Comparison of ENCODE assay signal across 12 mouse cellular contexts in the genomic region with DNA sequence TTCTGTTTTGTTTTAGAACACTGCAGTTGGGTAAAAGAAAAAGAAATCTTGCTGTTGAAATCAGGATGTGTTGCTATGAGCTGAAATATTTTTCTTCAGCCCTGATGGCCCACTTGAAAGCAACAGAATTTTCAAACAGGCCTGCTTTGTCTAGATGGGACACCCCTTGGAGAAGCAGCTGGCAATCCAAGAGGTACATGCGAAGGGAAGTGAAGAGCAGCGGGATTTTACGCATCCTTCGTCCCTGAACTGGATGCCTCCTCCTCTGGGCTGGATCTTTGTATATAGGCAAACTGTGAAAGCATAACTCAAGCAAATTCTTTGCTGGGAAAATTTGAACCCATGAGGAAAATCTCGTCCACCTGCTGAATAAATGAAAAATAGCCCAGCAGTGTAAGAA.
DNase-seq lines count a peak whose midpoint lies in the region; ATAC-seq and TF ChIP-seq lines count a peak whose summit lies in the region.
"Had no signal": no experiment of that assay in that cellular context is flagged by ENCODE, and none has a peak within 500 bp of the region (broad histone marks: within the 10 kb centered on the region; RNA-seq: fewer than 3 reads in every experiment).

No protein-coding gene starts in this region.

- DNase-seq in kidney, adult 2 months: no peak
- DNase-seq in embryo, embryonic 10.5 days (ENCODE audit: low spot score): peak; percentile 31
- no peak for DNase-seq in kidney, postnatal 14 days
- DNase-seq: cerebellum, adult 8-10 months; thymus, adult 18-20 months had no signal

- 39% methylated on average over 5 of the region's 5 CpGs for WGBS in kidney, embryonic 15.5 days
- WGBS in kidney, adult 2 months: 72% methylated on average over 5 of the region's 5 CpGs
- 29% methylated on average over 5 of the region's 5 CpGs for WGBS in hindbrain, embryonic 13.5 days
- 17% methylated on average over 5 of the region's 5 CpGs for WGBS in neural tube, embryonic 13.5 days
- 56% methylated on average over 5 of the region's 5 CpGs for WGBS in forebrain, embryonic 16.5 days

- no peak overlapping the region for H3K4me3 ChIP-seq in kidney, embryonic 15.5 days (replicated peaks)
- no peak overlapping the region for H3K4me3 ChIP-seq in kidney, adult 2 months (ENCODE audit: insufficient read depth, low read depth, low read length)
- H3K4me3 ChIP-seq in hindbrain, embryonic 13.5 days: no peak overlapping the region
- H3K4me3 ChIP-seq in neural tube, embryonic 13.5 days: no peak overlapping the region
- no peak overlapping the region for H3K4me3 ChIP-seq in forebrain, embryonic 16.5 days (replicated peaks; ENCODE audit: low read length)
- H3K4me3 ChIP-seq: forebrain, embryonic 13.5 days; liver, embryonic 15.5 days had no signal

- ATAC-seq in kidney, embryonic 15.5 days (replicated peaks; ENCODE audit: low FRiP score): no peak
- ATAC-seq in hindbrain, embryonic 13.5 days (ENCODE audit: low FRiP score): no peak
- no peak for ATAC-seq in neural tube, embryonic 13.5 days (ENCODE audit: low read depth)
- no peak for ATAC-seq in forebrain, embryonic 16.5 days
- ATAC-seq: forebrain, embryonic 13.5 days had no signal

- no peak overlapping the region for H3K9ac ChIP-seq in kidney, embryonic 15.5 days
- no peak overlapping the region for H3K9ac ChIP-seq in hindbrain, embryonic 13.5 days
- H3K9ac ChIP-seq in neural tube, embryonic 13.5 days: no peak overlapping the region
- no peak overlapping the region for H3K9ac ChIP-seq in forebrain, embryonic 16.5 days (replicated peaks; ENCODE audit: low read depth, low read length)
- H3K9ac ChIP-seq: forebrain, embryonic 13.5 days; liver, embryonic 15.5 days had no signal

- peak overlapping the region; percentile 94 for H3K27ac ChIP-seq in kidney, embryonic 15.5 days
- no peak overlapping the region for H3K27ac ChIP-seq in kidney, adult 2 months (ENCODE audit: insufficient read depth, low read depth, low read length)
- peak overlapping the region; percentile 89 for H3K27ac ChIP-seq in hindbrain, embryonic 13.5 days
- peak overlapping the region; percentile 86 for H3K27ac ChIP-seq in neural tube, embryonic 13.5 days (replicated peaks)
- H3K27ac ChIP-seq in forebrain, embryonic 16.5 days (ENCODE audit: low read length): no peak overlapping the region
- H3K27ac ChIP-seq: forebrain, embryonic 13.5 days; liver, embryonic 15.5 days had no signal

- H3K4me1 ChIP-seq in kidney, embryonic 15.5 days: peaks cover 64% of the 10 kb centered on the region
- H3K4me1 ChIP-seq in kidney, adult 2 months (ENCODE audit: control insufficient read depth, insufficient read depth, low read length): no peaks in the 10 kb centered on the region
- H3K4me1 ChIP-seq in hindbrain, embryonic 13.5 days (replicated peaks): peaks cover 60% of the 10 kb centered on the region
- H3K4me1 ChIP-seq in neural tube, embryonic 13.5 days (replicated peaks): peaks cover 62% of the 10 kb centered on the region
- H3K4me1 ChIP-seq in forebrain, embryonic 16.5 days (replicated peaks; ENCODE audit: control insufficient read depth, insufficient read depth, low read length): peaks cover 34% of the 10 kb centered on the region; the same call in 1 of the 2 replicates

- TF ChIP-seq CTCF in kidney, adult 2 months (conservative IDR thresholded peaks at IDR 0.05; ENCODE audit: insufficient read depth, insufficient read length, low read depth, low read length): no peak

- no peaks in the 10 kb centered on the region for H3K36me3 ChIP-seq in kidney, embryonic 15.5 days
- no peaks in the 10 kb centered on the region for H3K36me3 ChIP-seq in kidney, adult 2 months (ENCODE audit: control insufficient read depth, insufficient read depth, low read length)
- no peaks in the 10 kb centered on the region for H3K36me3 ChIP-seq in hindbrain, embryonic 13.5 days
- no peaks in the 10 kb centered on the region for H3K36me3 ChIP-seq in neural tube, embryonic 13.5 days
- no peaks in the 10 kb centered on the region for H3K36me3 ChIP-seq in forebrain, embryonic 16.5 days (ENCODE audit: control insufficient read depth, insufficient read depth)
- H3K36me3 ChIP-seq: liver, embryonic 15.5 days had no signal

- no peak for TF ChIP-seq POLR2A in kidney, adult 2 months (IDR thresholded peaks at IDR 0.05; ENCODE audit: low read depth, low read length)

- peak overlapping the region; percentile 35; the same call in 1 of the 2 replicates for H3K4me2 ChIP-seq in kidney, embryonic 15.5 days
- H3K4me2 ChIP-seq in hindbrain, embryonic 13.5 days: no peak overlapping the region
- H3K4me2 ChIP-seq in neural tube, embryonic 13.5 days: no peak overlapping the region
- no peak overlapping the region for H3K4me2 ChIP-seq in forebrain, embryonic 16.5 days (ENCODE audit: low read length)
- H3K4me2 ChIP-seq: forebrain, embryonic 13.5 days; heart, embryonic 11.5 days; liver, embryonic 15.5 days had no signal

- no peaks in the 10 kb centered on the region for H3K27me3 ChIP-seq in kidney, embryonic 15.5 days
- H3K27me3 ChIP-seq in kidney, adult 2 months (replicated peaks; ENCODE audit: control insufficient read depth, insufficient read depth, low read length): no peaks in the 10 kb centered on the region
- no peaks in the 10 kb centered on the region for H3K27me3 ChIP-seq in hindbrain, embryonic 13.5 days
- no peaks in the 10 kb centered on the region for H3K27me3 ChIP-seq in neural tube, embryonic 13.5 days
- H3K27me3 ChIP-seq in forebrain, embryonic 16.5 days (replicated peaks; ENCODE audit: control insufficient read depth, insufficient read depth, low read length): no peaks in the 10 kb centered on the region
- H3K27me3 ChIP-seq: liver, embryonic 15.5 days had no signal

- no peaks in the 10 kb centered on the region for H3K9me3 ChIP-seq in kidney, embryonic 15.5 days (replicated peaks)
- H3K9me3 ChIP-seq in hindbrain, embryonic 13.5 days: no peaks in the 10 kb centered on the region
- no peaks in the 10 kb centered on the region for H3K9me3 ChIP-seq in neural tube, embryonic 13.5 days
- H3K9me3 ChIP-seq in forebrain, embryonic 16.5 days (ENCODE audit: control insufficient read depth, low read length): no peaks in the 10 kb centered on the region
- H3K9me3 ChIP-seq: forebrain, embryonic 13.5 days; liver, embryonic 15.5 days had no signal

Comparison
In these comparisons a context has a peak if more than half of its experiments do, and no peak if none do; other contexts are left out.
1. H3K27ac ChIP-seq: peak in kidney, embryonic 15.5 days (single experiment), hindbrain, embryonic 13.5 days (single experiment) and neural tube, embryonic 13.5 days (single experiment); none in kidney, adult 2 months (single experiment) and forebrain, embryonic 16.5 days (single experiment).